Mouse (Mus musculus) cerebellum, adult 2 months (tissue): ENCODE results near the gene Irf6.

ENCODE experiments used
- CTCF ChIP-seq: fragments of 200-500 bp; IDR thresholded peaks from 2 replicates; pipeline ENCODE4 v1.5.1; 2011; ENCODE audit warnings: low read depth, mild to moderate bottlenecking, control low read depth, low read length, moderate library complexity, borderline replicate concordance; ENCODE audit not compliant: insufficient read depth
- POLR2A ChIP-seq: fragments of 200-500 bp; IDR thresholded peaks from 2 replicates; pipeline ENCODE4 v1.6.1; 2011; ENCODE audit warnings: low read length, control low read depth, borderline replicate concordance; ENCODE audit not compliant: insufficient read depth

GRCm38 (mm10) chr1:193173810-193174129 is 20.9 kb downstream of the Irf6 start:
- TF ChIP-seq CTCF: no peak
- TF ChIP-seq POLR2A: no peak
